Mouse (Mus musculus) myocyte (in vitro differentiated cells): ENCODE measurements around the gene Luzp2.

Experiments used
- CEBPB ChIP-seq: IDR thresholded peaks from 2 replicates; pipeline ENCODE4 v1.6.1; 2011; ENCODE audit warnings: mild to moderate bottlenecking, moderate library complexity; ENCODE audit not compliant: poor library complexity, insufficient read depth, severe bottlenecking
- E2F4 ChIP-seq: IDR thresholded peaks from one replicate; pipeline ENCODE4 v1.6.1; 2011; ENCODE audit warnings: mild to moderate bottlenecking, control low read depth, moderate library complexity; ENCODE audit not compliant: insufficient read depth
- MAX ChIP-seq: IDR thresholded peaks from one replicate; pipeline ENCODE4 v1.6.1; 2011; ENCODE audit warnings: low read depth, mild to moderate bottlenecking, control low read depth
- MYOD1 ChIP-seq, 3 experiments: IDR thresholded peaks; one replicate each; pipeline ENCODE4 v1.6.1; 2011; ENCODE audit warnings: control low read depth in 2 of 3, low read depth in 2 of 3, mild to moderate bottlenecking in 2 of 3, moderate library complexity in 1 of 3; ENCODE audit not compliant: insufficient read length in 2 of 3, control insufficient read depth in 1 of 3
- MYOG ChIP-seq, 3 experiments: IDR thresholded peaks; one replicate each; pipeline ENCODE4 v1.6.1; 2011; ENCODE audit warnings: control low read depth in 2 of 3, low read depth in 2 of 3, mild to moderate bottlenecking in 2 of 3; ENCODE audit not compliant: insufficient read length in 2 of 3, control insufficient read depth in 1 of 3, insufficient read depth in 1 of 3
- POLR2A ChIP-seq: IDR thresholded peaks from one replicate; pipeline ENCODE4 v1.6.1; 2011; ENCODE audit warnings: low read depth, mild to moderate bottlenecking, control low read depth, moderate library complexity; ENCODE audit not compliant: insufficient read length
- POLR2AphosphoS2 ChIP-seq: IDR thresholded peaks from one replicate; pipeline ENCODE4 v1.6.1; 2011; ENCODE audit warnings: low read depth, control low read depth; ENCODE audit not compliant: insufficient read length
- REST ChIP-seq: IDR thresholded peaks from one replicate; pipeline ENCODE4 v1.6.1; 2011; ENCODE audit warnings: mild to moderate bottlenecking, control low read depth, moderate library complexity; ENCODE audit not compliant: insufficient read depth, insufficient read length
- SRF ChIP-seq: IDR thresholded peaks from one replicate; pipeline ENCODE4 v1.6.1; 2011; ENCODE audit warnings: low read depth; ENCODE audit not compliant: control insufficient read depth, insufficient read length
- TCF12 ChIP-seq: IDR thresholded peaks from one replicate; pipeline ENCODE4 v1.6.1; 2011; ENCODE audit warnings: mild to moderate bottlenecking, control low read depth; ENCODE audit not compliant: poor library complexity, insufficient read depth, severe bottlenecking
- TCF3 ChIP-seq: IDR thresholded peaks from one replicate; pipeline ENCODE4 v1.6.1; 2011; ENCODE audit warnings: low read depth, control low read depth; ENCODE audit not compliant: insufficient read length
- USF1 ChIP-seq: IDR thresholded peaks from one replicate; pipeline ENCODE4 v1.6.1; 2011; ENCODE audit warnings: low read depth, mild to moderate bottlenecking, control low read depth, moderate library complexity

GRCm38 (mm10) chr7:54846692-54847020 is 11.4 kb downstream of the Luzp2 start:
- TF ChIP-seq POLR2A, result no peak
- TF ChIP-seq MAX, result no peak
- no peak for TF ChIP-seq POLR2AphosphoS2
- TF ChIP-seq TCF12, result no peak
- TF ChIP-seq SRF, result no peak
- no peak for TF ChIP-seq REST
- TF ChIP-seq USF1, result no peak
- no peak for TF ChIP-seq CEBPB
- TF ChIP-seq E2F4, result no peak
- no peak for TF ChIP-seq MYOD1 (IDR thresholded peaks at IDR 0.05; ENCODE audit: control insufficient read depth in 1 of 3, insufficient read length in 2 of 3, low read depth in 2 of 3)
- no peak for TF ChIP-seq MYOG (IDR thresholded peaks at IDR 0.05; ENCODE audit: control insufficient read depth in 1 of 3, insufficient read depth in 1 of 3, insufficient read length in 2 of 3, low read depth in 2 of 3)
- no peak for TF ChIP-seq TCF3
